Mouse (Mus musculus) small intestine, adult 2 months (tissue): ENCODE data around the gene Ccdc137.

Experiments used
- CTCF ChIP-seq: fragments of 200-500 bp; IDR thresholded peaks from 2 replicates; pipeline ENCODE4 v1.5.1; 2012; ENCODE audit warnings: low read depth, mild to moderate bottlenecking, control low read depth, inconsistent platforms, low read length, moderate library complexity, mixed read lengths; ENCODE audit not compliant: insufficient replicate concordance, insufficient read length; ENCODE audit errors: extremely low read depth
- POLR2A ChIP-seq: fragments of 200-500 bp; IDR thresholded peaks from 2 replicates; pipeline ENCODE4 v1.6.1; 2012; ENCODE audit warnings: low read depth, mild to moderate bottlenecking, control low read depth, inconsistent platforms, low read length, moderate library complexity

- TF ChIP-seq CTCF (no peak), POLR2A (no peak)
These were observed 25.6 kb downstream of the Ccdc137 start for GRCm38 (mm10) chr11:120483448-120483934.
